Mouse (Mus musculus) left cerebral cortex, postnatal 10 days (tissue): Measurements from ENCODE around the gene Foxn3. TPM values are rescaled to one million over a fixed set of nuclear protein-coding genes. Genes with fewer than 3 reads are reported as not detected.

Experiments
- DNase-seq, 2 experiments: peaks; one replicate each; pipeline ENCODE4 v3.0.0; 2021 to 2022; ENCODE audit warnings: low spot score in 2 of 2, mixed read lengths in 1 of 2; ENCODE audit errors: extremely low spot score in 1 of 2
- intact Hi-C: fragments of 180-260 bp; cut with DNase I; formaldehyde crosslinking; loops from one replicate; pipeline ENCODE4 v1.15.1; 2025
- total RNA-seq, 2 experiments: library from RNA; stranded (reverse); gene quantifications; 2 replicates each; pipeline ENCODE4 v1.2.3; 2021

Foxn3 gene
- total RNA-seq, 2 experiments from 2014 or later: 50.7 to 65.1 TPM

DNA sequence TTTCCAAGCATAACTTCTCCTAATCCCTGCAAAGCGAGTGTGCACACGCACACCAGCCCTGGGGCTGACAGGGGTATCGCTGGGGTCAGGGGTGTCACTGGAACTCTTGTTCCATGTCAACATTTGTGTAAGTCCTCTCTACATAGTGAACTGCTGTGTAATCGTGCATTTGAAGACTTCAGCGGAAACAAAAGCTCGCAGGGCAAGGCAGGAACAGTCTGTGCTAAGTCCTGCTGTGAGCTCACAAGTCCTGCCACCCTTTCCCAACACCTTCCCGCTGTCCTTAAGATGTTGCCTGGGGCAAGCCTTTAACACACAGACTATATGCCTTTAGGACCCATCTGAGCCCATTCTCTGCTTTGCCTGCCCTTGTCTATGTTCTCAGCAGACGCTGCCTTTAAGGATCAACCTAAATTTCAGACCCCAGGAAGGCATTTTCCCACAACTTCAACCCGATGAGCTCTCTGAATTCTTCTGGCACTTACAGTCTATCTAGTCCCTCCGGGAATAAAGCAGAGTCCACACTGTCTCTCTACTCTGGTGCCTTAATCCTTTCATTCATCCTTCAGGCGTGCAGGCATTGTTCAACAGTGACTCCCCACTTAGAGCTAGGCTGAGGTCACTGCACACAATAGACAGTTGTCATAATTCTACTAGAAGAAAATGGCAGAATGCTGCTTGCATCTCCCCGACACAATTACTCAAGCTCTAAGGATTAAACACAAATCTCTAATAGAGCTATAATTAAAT is 264.4 kb downstream of the Foxn3 start:
- intact Hi-C loops: no loop called here
- no peak for DNase-seq

DNA sequence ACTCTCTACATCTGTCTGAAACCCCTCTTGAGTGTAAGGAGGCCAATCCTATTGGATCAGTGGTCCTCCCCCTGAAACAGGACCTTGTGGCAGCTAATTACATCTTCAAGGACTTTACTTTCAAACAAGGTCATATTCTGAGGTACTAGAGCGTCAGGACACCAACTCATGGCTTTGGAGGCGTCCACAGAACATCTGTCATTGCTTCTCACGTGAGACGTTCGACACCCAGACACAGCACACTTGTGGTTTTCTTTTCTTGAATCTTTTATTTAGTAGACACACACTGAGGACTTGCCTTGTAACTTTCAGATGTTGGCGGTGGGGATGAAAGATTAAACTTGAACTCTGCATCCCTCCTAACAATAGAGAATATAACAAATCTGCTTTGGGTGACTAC is 265.1 kb downstream of the Foxn3 start:
- intact Hi-C loops: no loop called here
- no peak for DNase-seq

DNA sequence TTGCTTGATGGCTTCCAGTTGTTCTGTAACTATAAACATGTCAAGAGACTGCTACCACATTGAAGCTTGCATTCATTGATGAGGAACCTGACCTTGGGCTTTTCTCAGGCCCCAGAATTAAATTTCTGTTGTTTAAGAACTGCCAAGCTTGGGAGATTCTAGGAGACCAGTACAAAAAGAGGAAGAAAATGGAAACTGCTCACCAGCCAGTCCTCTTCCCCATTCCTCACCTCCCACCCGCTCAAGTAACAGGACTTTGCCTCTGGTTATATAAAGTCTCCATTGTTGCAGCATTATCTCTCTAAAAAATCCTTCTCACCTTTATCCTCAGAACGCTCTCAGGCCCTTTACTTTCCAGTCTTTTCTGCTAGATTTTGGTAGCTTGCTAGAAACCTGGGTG is 265.6 kb downstream of the Foxn3 start:
- intact Hi-C loops: no loop called here
- no peak for DNase-seq

DNA sequence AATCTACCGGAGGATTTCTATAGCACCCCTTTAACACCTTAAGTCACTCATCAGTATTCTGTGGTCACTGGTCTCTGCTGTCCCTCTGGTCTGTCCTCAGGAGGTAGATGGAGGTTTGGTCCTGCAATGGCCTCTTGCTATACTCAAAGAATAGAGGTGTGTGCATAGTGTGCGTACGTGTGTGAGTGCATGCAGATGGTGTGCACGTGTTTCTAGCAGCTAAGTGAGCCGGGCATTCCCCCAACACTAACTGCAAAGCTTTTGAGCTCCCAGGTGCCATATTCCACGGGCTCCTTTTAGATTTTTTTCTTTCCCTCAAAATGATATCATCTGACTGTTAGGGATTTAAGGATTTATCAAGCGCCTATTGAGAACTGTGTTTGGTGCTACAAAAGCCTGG is 269.9 kb downstream of the Foxn3 start:
- intact Hi-C loops: no loop called here
- DNase-seq: no peak

DNA sequence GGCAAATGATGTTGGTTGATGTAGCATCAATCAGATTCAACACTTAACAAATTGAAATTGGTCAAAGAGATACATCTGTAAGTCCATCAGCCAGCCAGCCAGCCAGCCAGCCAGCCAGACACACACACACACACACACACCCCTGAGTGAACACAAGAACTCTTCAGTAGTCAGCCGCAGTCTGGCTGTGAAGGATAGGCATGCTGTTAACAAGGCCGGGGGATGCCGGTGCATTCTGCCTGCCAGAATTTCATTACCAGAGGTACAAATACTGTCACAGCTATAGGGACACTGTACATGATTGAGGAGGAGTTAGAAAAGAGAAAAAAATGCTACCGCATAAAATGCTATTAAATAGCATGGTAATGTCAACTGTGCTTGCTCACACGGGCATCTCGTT is 271.2 kb downstream of the Foxn3 start:
- no peak for DNase-seq
- intact Hi-C loops: no loop called here

DNA sequence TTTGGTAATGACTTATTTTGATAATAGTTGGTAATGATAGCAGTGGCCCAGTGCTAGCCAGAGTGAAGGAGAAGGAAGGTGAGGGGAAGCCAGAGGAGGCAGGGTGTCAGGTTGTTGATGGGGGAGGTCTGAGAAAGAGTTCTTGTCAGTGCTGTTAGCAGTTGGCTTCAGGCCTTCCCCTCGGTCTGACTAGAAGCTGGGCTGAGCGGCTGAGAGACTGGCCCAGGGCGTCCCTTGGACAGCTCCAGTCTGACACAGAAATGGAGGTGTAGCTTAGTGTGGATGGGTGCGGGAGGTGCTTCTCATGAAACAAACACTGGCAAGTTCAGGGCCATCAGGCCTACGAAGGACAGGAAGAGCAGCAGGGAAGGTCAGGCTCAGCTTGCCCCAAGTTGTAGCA is 276.3 kb downstream of the Foxn3 start:
- intact Hi-C loops: no loop called here
- no peak for DNase-seq

DNA sequence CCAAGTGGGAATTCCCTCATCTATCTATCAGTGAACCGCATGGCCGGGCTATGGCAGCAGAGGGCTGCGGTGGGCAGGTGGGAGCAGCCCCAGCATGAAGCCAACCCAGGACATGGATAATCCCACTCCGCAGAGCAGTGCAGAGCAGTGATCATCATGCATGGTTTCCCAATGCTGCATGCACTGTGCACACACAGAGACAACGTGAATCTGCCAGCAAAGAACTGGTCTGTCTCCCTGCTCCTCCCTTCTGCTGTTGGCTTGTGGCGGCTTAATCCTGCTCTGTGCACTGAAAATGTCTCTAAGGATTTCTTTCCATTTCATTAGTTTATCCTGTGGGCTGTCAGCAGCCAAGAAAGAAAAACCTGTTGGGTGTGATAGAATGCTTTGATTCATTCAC is 276.7 kb downstream of the Foxn3 start:
- DNase-seq: no peak
- intact Hi-C loops: no loop called here

DNA sequence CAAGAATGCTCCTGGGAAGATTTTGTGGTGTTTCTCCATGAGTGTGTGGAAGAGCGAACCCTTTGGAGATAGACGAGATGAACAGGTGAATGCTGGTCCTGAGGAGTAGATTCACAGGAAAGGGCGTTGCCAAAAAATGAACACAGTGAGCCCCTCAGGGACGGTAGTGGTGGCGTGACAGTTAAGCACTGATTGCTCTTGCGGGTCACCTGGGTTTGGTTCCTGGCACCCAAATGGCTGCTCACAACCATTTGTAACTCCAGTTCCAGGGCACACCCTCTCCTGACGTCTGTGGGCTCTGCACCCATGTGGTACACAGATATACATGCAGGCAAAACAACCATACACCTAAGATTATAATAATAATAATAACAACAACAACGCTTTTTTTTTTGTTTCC is 277.7 kb downstream of the Foxn3 start:
- intact Hi-C loops: no loop called here
- no peak for DNase-seq

DNA sequence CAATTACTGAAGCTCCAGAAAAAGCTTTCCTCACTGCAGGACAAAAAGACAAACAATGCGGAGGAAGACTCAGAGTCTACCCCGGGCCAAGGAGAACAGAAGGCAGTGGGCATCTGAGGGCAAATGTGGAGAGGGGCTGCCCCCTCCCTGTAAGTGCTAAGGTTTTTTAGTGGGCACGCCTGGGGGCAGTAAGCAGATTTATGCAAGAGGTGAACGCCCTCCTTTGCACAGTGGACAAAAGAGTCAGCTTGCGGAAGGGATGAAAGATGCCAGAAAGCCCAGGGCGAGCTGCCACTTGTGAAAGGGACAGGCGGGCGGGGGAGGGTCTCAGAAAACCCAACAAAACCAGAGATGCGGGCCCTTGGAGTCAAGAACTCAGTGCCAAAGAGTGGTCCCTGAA is 278.2 kb downstream of the Foxn3 start:
- DNase-seq: no peak
- intact Hi-C loops: no loop called here

DNA sequence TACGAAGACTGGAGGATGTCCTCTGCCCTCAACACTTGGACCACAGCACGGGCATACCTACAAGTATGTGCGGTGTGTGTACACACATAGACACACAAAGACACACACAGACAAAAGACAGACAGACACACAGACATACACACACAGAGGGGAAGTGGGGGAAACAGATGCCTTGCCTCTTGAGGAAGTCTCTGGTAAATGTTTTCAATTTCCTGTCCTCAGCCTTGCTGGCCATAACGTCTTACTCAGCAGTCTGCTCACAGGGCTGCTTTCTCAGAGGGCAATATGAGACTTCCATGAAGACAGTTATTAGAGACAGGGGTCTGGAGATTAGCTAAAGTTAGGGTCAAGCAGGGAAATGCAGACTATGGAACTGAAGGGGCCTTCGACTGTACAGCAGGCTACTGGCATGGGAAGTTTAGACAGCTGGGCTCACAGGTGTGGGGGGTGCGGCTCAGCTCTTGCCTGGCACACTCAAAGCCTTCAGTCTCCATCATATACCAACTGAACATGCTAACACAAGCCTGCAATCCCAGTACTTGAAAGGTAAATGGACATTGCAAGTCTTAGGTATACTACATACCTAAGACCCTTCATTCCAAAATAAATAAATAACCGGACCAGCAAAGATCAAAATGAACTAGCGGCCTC is 278.8 kb downstream of the Foxn3 start:
- intact Hi-C loops: no loop called here
- DNase-seq: no peak

DNA sequence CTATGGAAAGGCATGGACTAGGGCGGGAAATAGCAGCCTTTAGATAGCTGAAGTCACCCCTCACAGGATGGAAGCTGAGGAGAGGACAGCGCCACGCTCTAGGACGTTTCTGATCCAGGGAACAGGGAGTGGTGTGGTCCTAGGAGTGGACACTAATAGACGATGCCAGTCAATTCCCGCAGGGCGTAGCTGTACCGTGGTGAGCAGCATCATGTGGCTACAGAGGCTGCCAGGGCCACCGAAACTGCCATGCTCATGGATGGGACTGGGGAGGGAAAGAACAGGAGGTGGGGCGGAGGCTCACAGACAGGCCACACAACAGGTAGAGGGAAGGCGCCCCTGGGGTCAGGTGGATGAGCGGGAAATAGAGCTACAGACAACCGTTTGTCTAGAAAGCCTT is 282.6 kb downstream of the Foxn3 start:
- intact Hi-C loops: no loop called here
- no peak for DNase-seq

DNA sequence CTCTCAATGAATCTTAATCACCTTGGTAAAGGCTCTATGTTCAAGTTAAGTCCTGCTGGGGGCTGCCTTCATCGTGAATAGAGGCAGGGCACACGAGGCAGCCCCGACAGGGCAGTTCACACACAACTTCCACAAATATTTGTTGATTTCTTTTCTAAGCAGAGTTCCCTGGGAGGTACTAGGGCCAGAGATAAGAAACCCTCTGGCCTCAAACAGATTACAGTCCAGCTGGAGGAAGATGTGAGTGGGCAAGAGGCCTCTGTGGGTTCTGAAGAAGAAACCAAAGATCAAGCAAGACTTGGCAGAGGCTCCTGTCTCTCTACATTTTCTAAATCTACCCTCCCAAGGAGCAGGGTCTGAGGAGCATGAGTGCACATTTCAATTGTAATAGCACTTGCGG is 283.1 kb downstream of the Foxn3 start:
- intact Hi-C loops: no loop called here

DNA sequence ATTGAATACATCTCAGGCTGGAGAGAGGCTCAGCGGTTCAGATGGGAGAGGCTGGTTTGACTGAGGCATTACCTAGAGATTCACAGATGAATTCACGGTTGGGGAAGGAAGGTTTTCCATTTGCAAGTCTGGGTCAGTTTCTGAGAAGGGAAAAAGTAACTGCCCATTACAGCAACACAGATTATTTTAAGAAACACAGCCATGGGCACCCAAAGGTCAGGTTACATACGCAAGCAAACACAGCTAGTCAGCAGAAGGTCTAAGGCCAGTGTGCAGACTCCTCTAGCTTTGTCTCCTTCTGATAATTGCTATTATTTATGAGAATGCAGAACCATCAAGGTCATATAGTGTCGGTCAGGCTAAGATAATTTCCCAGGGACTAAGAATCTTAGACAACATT is 284.0 kb downstream of the Foxn3 start:
- no peak for DNase-seq
- intact Hi-C loops: no loop called here

More for the DNA sequence above, 283.1 kb downstream of the Foxn3 start:
- no peak for DNase-seq

DNA sequence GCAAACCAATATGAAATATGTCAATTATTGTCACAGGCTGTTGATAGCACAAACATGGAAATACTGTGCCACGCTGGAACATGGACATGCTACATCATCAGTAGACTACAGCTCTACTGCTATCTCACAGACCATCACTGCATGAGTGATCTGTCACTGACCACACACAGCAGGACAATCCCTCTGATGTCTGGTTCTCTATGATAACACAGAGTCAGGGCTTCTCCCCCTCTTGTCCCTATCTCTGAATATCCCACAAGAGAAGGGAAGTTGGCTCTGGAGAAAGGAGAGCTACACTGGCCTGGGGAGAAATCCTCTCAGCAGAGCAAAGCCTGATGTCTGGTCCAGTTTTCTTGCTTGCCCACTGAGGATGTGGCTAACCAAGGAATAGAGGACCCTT is 288.8 kb downstream of the Foxn3 start:
- no peak for DNase-seq
- intact Hi-C loops: no loop called here

DNA sequence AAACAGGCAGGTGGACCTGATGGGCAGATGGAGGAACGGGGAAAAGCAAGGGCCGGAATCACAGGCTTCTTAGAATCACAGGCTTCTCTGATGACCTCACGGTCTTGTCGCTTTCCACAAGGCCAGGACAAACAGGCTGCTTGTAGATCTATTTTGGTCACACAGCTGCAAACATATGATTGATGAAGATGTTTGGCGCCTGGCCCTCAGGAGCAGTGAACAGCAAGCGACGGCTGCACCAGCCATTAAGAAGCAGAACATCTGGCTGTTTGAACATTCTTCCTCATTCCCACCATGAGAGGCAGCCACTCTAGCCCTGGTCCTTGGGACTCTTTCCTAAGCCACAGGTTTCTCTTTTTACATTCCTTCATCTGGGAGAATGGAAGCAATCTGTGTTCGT is 294.0 kb downstream of the Foxn3 start:
- DNase-seq: no peak
- intact Hi-C loops: no loop called here

DNA sequence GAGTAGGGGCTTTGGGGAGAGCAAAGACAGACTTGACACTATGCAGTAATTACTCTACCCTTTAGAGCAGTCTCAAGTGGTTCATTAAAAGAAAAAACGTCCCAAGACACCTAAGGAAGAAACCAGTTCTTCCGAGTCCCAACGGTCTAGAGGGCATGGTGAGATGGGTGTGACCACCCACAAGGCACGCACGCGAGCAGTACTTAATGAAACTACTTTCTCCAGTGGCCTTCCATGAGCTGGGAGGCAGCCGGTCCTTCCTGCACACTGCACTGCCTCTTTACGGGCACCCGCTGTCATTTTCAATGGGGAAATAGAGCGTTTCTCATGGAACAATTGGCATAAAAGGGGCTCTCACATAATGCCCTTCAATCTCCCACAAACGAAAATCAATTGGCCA is 294.4 kb downstream of the Foxn3 start:
- intact Hi-C loops: no loop called here
- DNase-seq: no peak

DNA sequence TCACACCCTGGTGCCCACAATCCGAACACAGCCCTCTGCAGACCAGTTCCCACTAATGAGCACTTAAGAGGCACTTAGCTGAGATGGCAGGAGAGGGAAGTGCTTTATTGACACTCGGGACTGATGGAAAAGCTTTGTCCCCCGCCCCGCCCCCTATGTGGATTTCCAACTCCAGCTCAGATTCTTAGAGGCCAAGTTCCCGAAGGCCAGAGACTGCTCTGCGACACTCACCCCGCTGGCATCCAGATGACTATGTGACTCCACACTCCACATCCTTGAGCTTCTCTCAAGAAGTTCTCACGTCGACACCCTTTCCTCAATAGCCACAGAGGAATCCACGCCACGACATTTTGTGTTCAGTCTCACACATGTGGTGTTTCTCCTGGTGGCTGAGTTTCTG is 295.6 kb downstream of the Foxn3 start:
- intact Hi-C loops: no loop called here
- no peak for DNase-seq

DNA sequence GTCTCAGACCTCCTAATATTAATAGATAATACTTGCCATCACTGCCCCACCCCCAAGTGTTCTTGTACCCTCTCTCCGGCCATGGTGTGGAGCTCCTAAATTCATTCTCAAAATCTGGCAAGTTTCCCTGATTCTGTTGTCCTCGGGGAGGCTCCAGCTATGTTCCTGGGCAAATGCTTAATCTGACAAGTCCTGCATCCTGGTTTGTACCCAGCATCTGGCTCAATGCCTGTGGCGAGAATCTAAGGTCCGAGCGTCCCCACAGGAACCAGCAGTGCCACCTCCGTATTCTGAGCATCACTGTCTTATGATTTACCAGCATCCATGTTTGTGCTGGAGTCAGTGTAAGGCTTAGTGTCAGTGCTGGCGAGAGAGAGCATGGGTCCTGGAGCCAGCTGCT is 296.9 kb downstream of the Foxn3 start:
- no peak for DNase-seq
- intact Hi-C loops: no loop called here

DNA sequence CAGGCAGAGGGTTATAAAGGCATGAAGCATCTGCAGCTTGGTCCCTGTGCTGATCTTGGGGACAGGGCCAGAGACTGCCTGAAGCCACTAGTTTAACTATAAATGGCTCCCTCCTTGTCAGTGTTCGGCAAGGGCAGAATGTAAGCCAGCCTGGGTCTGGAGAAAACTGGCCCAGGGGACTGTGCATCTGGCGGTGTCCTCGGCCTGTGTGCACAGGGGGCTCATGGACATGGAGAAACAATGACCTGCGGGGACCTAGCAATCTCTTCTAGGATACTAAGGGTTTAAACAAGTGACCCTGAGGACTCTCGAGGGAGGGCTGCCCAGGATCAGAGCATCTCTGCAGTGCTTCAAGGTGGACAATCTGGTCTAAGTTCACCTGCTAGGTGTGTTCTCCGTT is 297.6 kb downstream of the Foxn3 start:
- DNase-seq: no peak
- intact Hi-C loops: no loop called here

DNA sequence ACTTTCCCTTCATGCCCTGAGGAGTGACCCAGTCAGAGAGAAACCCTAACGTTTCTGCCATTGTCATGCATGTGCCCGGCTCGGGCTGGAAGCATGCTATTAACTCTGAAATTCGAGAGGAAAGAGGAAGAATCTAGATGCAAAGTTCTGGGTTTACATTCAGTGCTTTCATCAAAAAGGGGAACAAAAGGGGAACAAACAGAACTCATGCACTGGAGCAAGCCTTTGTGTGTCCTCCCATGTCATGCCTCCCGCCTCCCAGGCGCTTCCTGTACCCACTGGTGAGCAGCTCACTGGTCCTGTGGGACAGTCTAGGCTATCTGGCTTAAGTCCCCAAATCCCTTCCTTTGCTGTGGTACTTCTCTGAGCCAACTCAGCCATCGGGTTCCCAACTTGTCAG is 299.0 kb downstream of the Foxn3 start:
- DNase-seq: no peak
- intact Hi-C loops: no loop called here
